Mouse (Mus musculus) layer of hippocampus, postnatal 14 days (tissue): Measurements from ENCODE around the gene Cyp4f40. TPM values are rescaled to one million over a fixed set of nuclear protein-coding genes. Genes with fewer than 3 reads are reported as not detected.
"Not testable (repeated sequence)": the region's sequence is repeated elsewhere in the genome, so short reads cannot be mapped to it uniquely, and the experiment has no call there.

Source experiments
- DNase-seq, 2 experiments: peaks; one replicate each; pipeline ENCODE4 v3.0.0; 2021 to 2022; ENCODE audit warnings: low spot score in 2 of 2, mixed read lengths in 1 of 2
- total RNA-seq, 2 experiments: library from RNA; stranded (reverse); gene quantifications; 2 replicates each; pipeline ENCODE4 v1.2.3; 2021

Cyp4f40 gene
- total RNA-seq, 2 experiments from 2014 or later: not detected

GRCm38 (mm10) chr17:32702826-32703225 is 44.1 kb downstream of the Cyp4f40 start:
- DNase-seq: no peak

GRCm38 (mm10) chr17:32710541-32710940 is 51.8 kb downstream of the Cyp4f40 start:
- not testable (repeated sequence) for DNase-seq

GRCm38 (mm10) chr17:32722151-32722550 is 63.5 kb downstream of the Cyp4f40 start:
- not testable (repeated sequence) for DNase-seq

GRCm38 (mm10) chr17:32722771-32723170 is 64.1 kb downstream of the Cyp4f40 start:
- DNase-seq: no peak

DNA sequence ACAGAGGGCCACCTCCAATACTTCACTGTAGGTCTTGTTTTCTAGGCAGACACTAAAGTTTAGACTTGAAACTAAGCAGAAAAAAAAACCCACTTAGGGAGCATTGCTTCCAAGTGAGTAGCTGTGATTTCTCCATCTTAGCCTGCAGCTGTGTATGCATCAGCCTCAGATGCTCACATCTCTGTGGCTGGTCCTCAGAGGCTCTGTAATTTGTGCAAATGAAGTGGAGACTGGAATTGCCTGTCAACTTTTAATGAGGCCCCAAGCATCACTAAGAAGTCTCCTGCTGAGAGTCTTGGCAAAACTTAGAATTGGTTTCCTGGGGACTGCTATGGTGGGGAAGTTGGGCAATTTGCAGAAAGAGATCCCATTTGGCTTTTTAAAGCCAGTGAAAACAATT is 67.7 kb downstream of the Cyp4f40 start:
- not testable (repeated sequence) for DNase-seq

Other genes starting within 250 kb of the Cyp4f40 start
- gene Pglyrp2, start 234.7 kb upstream of the Cyp4f40 start, total RNA-seq: not detected
- not detected for gene Cyp4f39, start 206.2 kb upstream of the Cyp4f40 start, total RNA-seq
- 1 to 10 TPM; 3.9 to 6.5 TPM for gene Cyp4f17, start 152.8 kb upstream of the Cyp4f40 start, total RNA-seq
- gene Cyp4f16, start 122.3 kb upstream of the Cyp4f40 start, total RNA-seq: 1 to 10 TPM; 6.0 to 7.7 TPM
- gene Cyp4f37, start 37.6 kb upstream of the Cyp4f40 start, total RNA-seq: not detected
- 10 to 100 TPM; 10.9 to 12.8 TPM for gene Cyp4f15, start 26.7 kb downstream of the Cyp4f40 start, total RNA-seq
- gene Zfp871, start 129.4 kb downstream of the Cyp4f40 start, total RNA-seq: 10 to 100 TPM; 80.3 to 82.6 TPM
- 10 to 100 TPM in 1 of 2 experiments, 1 to 10 TPM in 1; 7.9 to 10.4 TPM for gene Zfp811, start 151.0 kb downstream of the Cyp4f40 start, total RNA-seq
- gene Zfp799, start 171.4 kb downstream of the Cyp4f40 start, total RNA-seq: 10 to 100 TPM; 23.0 to 26.0 TPM
- gene Zfp870, start 232.7 kb downstream of the Cyp4f40 start, total RNA-seq: 10 to 100 TPM in 1 of 2 experiments, 1 to 10 TPM in 1; 8.9 to 11.1 TPM